Mouse (Mus musculus) MEL (cell line): ENCODE measurements around the gene Card11. TPM values are rescaled to one million over a fixed set of nuclear protein-coding genes. Genes with fewer than 3 reads are reported as not detected.

Experiments used
- DNase-seq: peaks from one replicate; pipeline ENCODE4 v3.0.0; 2011; ENCODE audit warnings: low read depth, low spot score
- H3K27ac ChIP-seq: 2 replicates; pipeline ENCODE4 v1.5.1; 2012; ENCODE audit warnings: low read depth, mild to moderate bottlenecking, control low read depth, low read length, moderate library complexity; ENCODE audit not compliant: control insufficient read depth
- H3K27me3 ChIP-seq, 2 experiments: fragments of 150-350 bp in 1 of 2; sonication (generic) in 1 of 2; 2 replicates each; pipeline ENCODE4 v1.6.1; 2012; ENCODE audit warnings: low read length in 2 of 2, mild to moderate bottlenecking in 2 of 2, improper control_type of control experiment in 1 of 2, moderate library complexity in 1 of 2; ENCODE audit not compliant: insufficient read depth in 2 of 2, control insufficient read depth in 1 of 2
- H3K36me3 ChIP-seq, 2 experiments: 2 replicates each; pipeline ENCODE4 v1.6.1; 2012 to 2014; ENCODE audit warnings: low read length in 2 of 2, improper control_type of control experiment in 1 of 2, inconsistent platforms in 1 of 2, mild to moderate bottlenecking in 1 of 2; ENCODE audit not compliant: insufficient read depth in 2 of 2, control insufficient read depth in 1 of 2
- H3K4me1 ChIP-seq, 2 experiments: fragments of 150-350 bp in 1 of 2; sonication (generic) in 1 of 2; 2 replicates each; pipeline ENCODE4 v1.6.1; 2012; ENCODE audit warnings: low read length in 2 of 2, improper control_type of control experiment in 1 of 2, mild to moderate bottlenecking in 1 of 2; ENCODE audit not compliant: insufficient read depth in 2 of 2, control insufficient read depth in 1 of 2
- H3K4me3 ChIP-seq, 2 experiments: fragments of 150-350 bp in 1 of 2; sonication (generic) in 1 of 2; 2 replicates each; pipeline ENCODE4 v1.5.1; 2012; ENCODE audit warnings: low read depth in 2 of 2, low read length in 2 of 2, mild to moderate bottlenecking in 2 of 2, moderate library complexity in 2 of 2, control low read depth in 1 of 2, improper control_type of control experiment in 1 of 2; ENCODE audit not compliant: control insufficient read depth in 1 of 2, insufficient read depth in 1 of 2
- H3K79me2 ChIP-seq: 2 replicates; pipeline ENCODE4 v1.6.1; 2012; ENCODE audit warnings: mild to moderate bottlenecking, low read length, moderate library complexity; ENCODE audit not compliant: control insufficient read depth, poor library complexity, insufficient read depth
- H3K9ac ChIP-seq: 2 replicates; pipeline ENCODE4 v1.6.1; 2012; ENCODE audit warnings: low read depth, mild to moderate bottlenecking, control low read depth, low read length, moderate library complexity; ENCODE audit not compliant: control insufficient read depth, poor library complexity, severe bottlenecking
- H3K9me3 ChIP-seq: fragments of 150-350 bp; sonication (generic); replicated peaks from 2 replicates; pipeline ENCODE4 v1.6.1; 2012; ENCODE audit warnings: mild to moderate bottlenecking, low read length, improper control_type of control experiment, moderate library complexity; ENCODE audit not compliant: insufficient read depth
- CHD1 ChIP-seq: IDR thresholded peaks from 2 replicates; pipeline ENCODE4 v1.6.1; 2012; ENCODE audit warnings: low read depth, mild to moderate bottlenecking, inconsistent platforms, low read length, improper control_type of control experiment
- CHD2 ChIP-seq: IDR thresholded peaks from 2 replicates; pipeline ENCODE4 v1.6.1; 2011; ENCODE audit warnings: low read length, improper control_type of control experiment
- CTCF ChIP-seq, 3 experiments: IDR thresholded peaks in 2 of 3; conservative IDR thresholded peaks in 1 of 3; 2 replicates each; pipeline ENCODE4 v1.5.1; 2011 to 2012; ENCODE audit warnings: low read length in 3 of 3, low read depth in 2 of 3, mild to moderate bottlenecking in 2 of 3, improper control_type of control experiment in 1 of 3, inconsistent platforms in 1 of 3, mixed read lengths in 1 of 3, moderate library complexity in 1 of 3; ENCODE audit not compliant: control insufficient read depth in 1 of 3, insufficient read depth in 1 of 3, poor library complexity in 1 of 3, severe bottlenecking in 1 of 3
- E2F4 ChIP-seq: IDR thresholded peaks from 2 replicates; pipeline ENCODE4 v1.6.1; 2011; ENCODE audit warnings: low read depth, low read length, improper control_type of control experiment, borderline replicate concordance
- ELF1 ChIP-seq: IDR thresholded peaks from 2 replicates; pipeline ENCODE4 v1.6.1; 2014; ENCODE audit warnings: low read depth, mild to moderate bottlenecking, inconsistent platforms, low read length, improper control_type of control experiment, moderate library complexity
- ETS1 ChIP-seq: IDR thresholded peaks from 2 replicates; pipeline ENCODE4 v1.6.1; 2012; ENCODE audit warnings: low read depth, mild to moderate bottlenecking, inconsistent platforms, low read length, improper control_type of control experiment, moderate library complexity
- GABPA ChIP-seq: IDR thresholded peaks from 2 replicates; pipeline ENCODE4 v1.6.1; 2012; ENCODE audit warnings: low read depth, mild to moderate bottlenecking, inconsistent platforms, low read length, improper control_type of control experiment, moderate library complexity
- GATA1 ChIP-seq: IDR thresholded peaks from 2 replicates; pipeline ENCODE4 v1.6.1; 2011; ENCODE audit warnings: low read depth, low read length, improper control_type of control experiment
- HCFC1 ChIP-seq: IDR thresholded peaks from 2 replicates; pipeline ENCODE4 v1.6.1; 2012; ENCODE audit warnings: low read depth, mild to moderate bottlenecking, inconsistent platforms, low read length, improper control_type of control experiment, moderate library complexity
- JUND ChIP-seq: IDR thresholded peaks from 2 replicates; pipeline ENCODE4 v1.6.1; 2011; ENCODE audit warnings: low read depth, mild to moderate bottlenecking, improper control_type of control experiment, low read length
- MAZ ChIP-seq: IDR thresholded peaks from 2 replicates; pipeline ENCODE4 v1.6.1; 2012; ENCODE audit warnings: low read depth, mild to moderate bottlenecking, inconsistent platforms, low read length, improper control_type of control experiment
- MXI1 ChIP-seq: IDR thresholded peaks from 2 replicates; pipeline ENCODE4 v1.6.1; 2011; ENCODE audit warnings: mild to moderate bottlenecking, low read depth, low read length, improper control_type of control experiment
- MYB ChIP-seq: IDR thresholded peaks from 2 replicates; pipeline ENCODE4 v1.6.1; 2011; ENCODE audit warnings: mild to moderate bottlenecking, low read depth, low read length, improper control_type of control experiment
- NELFE ChIP-seq: IDR thresholded peaks from 2 replicates; pipeline ENCODE4 v1.6.1; 2011; ENCODE audit warnings: low read depth, low read length, improper control_type of control experiment
- NRF1 ChIP-seq: IDR thresholded peaks from 2 replicates; pipeline ENCODE4 v1.6.1; 2014; ENCODE audit warnings: low read depth, mild to moderate bottlenecking, inconsistent platforms, low read length, improper control_type of control experiment, moderate library complexity; ENCODE audit not compliant: poor library complexity, insufficient read depth, severe bottlenecking
- POLR2A ChIP-seq, 2 experiments: IDR thresholded peaks; 2 replicates each; pipeline ENCODE4 v1.6.1; 2011 to 2012; ENCODE audit warnings: low read length in 2 of 2, mild to moderate bottlenecking in 2 of 2, control low read depth in 1 of 2, improper control_type of control experiment in 1 of 2, low read depth in 1 of 2, moderate library complexity in 1 of 2; ENCODE audit not compliant: control insufficient read depth in 1 of 2, insufficient read depth in 1 of 2, poor library complexity in 1 of 2
- POLR2AphosphoS5 ChIP-seq: IDR thresholded peaks from 2 replicates; pipeline ENCODE4 v1.6.1; 2012; ENCODE audit warnings: low read depth, borderline replicate concordance, mild to moderate bottlenecking, inconsistent platforms, low read length, moderate library complexity, mixed read lengths
- RAD21 ChIP-seq: IDR thresholded peaks from 2 replicates; pipeline ENCODE4 v1.6.1; 2011; ENCODE audit warnings: mild to moderate bottlenecking, low read depth, low read length, improper control_type of control experiment
- RCOR1 ChIP-seq: IDR thresholded peaks from 2 replicates; pipeline ENCODE4 v1.6.1; 2012; ENCODE audit warnings: low read depth, mild to moderate bottlenecking, inconsistent platforms, low read length, improper control_type of control experiment
- SIN3A ChIP-seq: IDR thresholded peaks from 2 replicates; pipeline ENCODE4 v1.6.1; 2012; ENCODE audit warnings: low read length, improper control_type of control experiment, inconsistent platforms
- SMC3 ChIP-seq: IDR thresholded peaks from 2 replicates; pipeline ENCODE4 v1.6.1; 2011; ENCODE audit warnings: low read depth, low read length, improper control_type of control experiment
- TBP ChIP-seq: IDR thresholded peaks from 2 replicates; pipeline ENCODE4 v1.8.0; 2011; ENCODE audit warnings: low read depth, low read length, improper control_type of control experiment
- TCF12 ChIP-seq: IDR thresholded peaks from 2 replicates; pipeline ENCODE4 v1.6.1; 2014; ENCODE audit warnings: low read depth, mild to moderate bottlenecking, inconsistent platforms, low read length, improper control_type of control experiment, moderate library complexity
- USF1 ChIP-seq: IDR thresholded peaks from 2 replicates; pipeline ENCODE4 v1.6.1; 2014; ENCODE audit warnings: low read depth, mild to moderate bottlenecking, inconsistent platforms, low read length, improper control_type of control experiment, moderate library complexity
- ZKSCAN1 ChIP-seq: IDR thresholded peaks from 2 replicates; pipeline ENCODE4 v1.6.1; 2012; ENCODE audit warnings: low read depth, mild to moderate bottlenecking, inconsistent platforms, low read length, improper control_type of control experiment, moderate library complexity
- ZNF384 ChIP-seq: IDR thresholded peaks from 2 replicates; pipeline ENCODE4 v1.6.1; 2012; ENCODE audit warnings: low read depth, mild to moderate bottlenecking, inconsistent platforms, low read length, improper control_type of control experiment
- polyA plus RNA-seq, 2 experiments: library from polyadenylated mRNA; stranded (reverse) in 1 of 2; unstranded in 1 of 2; fragments of >175 nt in 1 of 2; fragments of >200 nt in 1 of 2; gene quantifications; 2 replicates each; pipeline versions ENCODE4 v1.2.1 to v1.2.4; 2012; ENCODE audit warnings: low replicate concordance in 2 of 2, low read depth in 1 of 2; ENCODE audit not compliant: insufficient read length in 2 of 2, insufficient read depth in 1 of 2, missing spikeins in 1 of 2
- total RNA-seq: library from RNA; depleted of rRNA; stranded (reverse); fragments of 300-350 nt; gene quantifications from 2 replicates; pipeline ENCODE4 v1.2.3, GENCODE M21; 2012

The Card11 gene
- total and polyA plus RNA-seq, 3 experiments = not detected

GRCm38 (mm10) chr5:140931523-140932229 lies 68.7 kb downstream of the Card11 start:
- H3K4me3 ChIP-seq = no peak overlapping the region
- H3K36me3 ChIP-seq = no peaks in the 10 kb centered on the region
- no peak overlapping the region for H3K9ac ChIP-seq

GRCm38 (mm10) chr5:140918519-140918918 lies 81.9 kb downstream of the Card11 start:
- Histone ChIP-seq H3K79me2 (no peaks in the 10 kb centered on the region), H3K9ac (no peak overlapping the region), H3K9me3 (no peaks in the 10 kb centered on the region), H3K27ac (no peak overlapping the region), H3K27me3 (no peaks in the 10 kb centered on the region), H3K4me1 (no peaks in the 10 kb centered on the region), H3K36me3 (no peaks in the 10 kb centered on the region), H3K4me3 (no peak overlapping the region)
- no peak for TF ChIP-seq E2F4
- no peak for TF ChIP-seq ELF1
- TF ChIP-seq POLR2AphosphoS5 = no peak
- TF ChIP-seq MYB = no peak
- TF ChIP-seq GATA1 = no peak
- no peak for TF ChIP-seq RAD21
- no peak for TF ChIP-seq CHD1
- no peak for TF ChIP-seq CHD2
- no peak for TF ChIP-seq USF1
- TF ChIP-seq SIN3A = no peak
- no peak for TF ChIP-seq CTCF (IDR thresholded peaks at IDR 0.05 in 2 of 3, conservative IDR thresholded peaks at IDR 0.05 in 1 of 3; ENCODE audit: control insufficient read depth in 1 of 3, insufficient read depth in 1 of 3, low read depth in 2 of 3, low read length in 3 of 3, poor library complexity in 1 of 3, severe bottlenecking in 1 of 3)
- no peak for TF ChIP-seq TCF12
- no peak for TF ChIP-seq ETS1
- no peak for TF ChIP-seq SMC3
- no peak for TF ChIP-seq ZNF384
- no peak for TF ChIP-seq TBP
- TF ChIP-seq NRF1 = no peak
- no peak for TF ChIP-seq ZKSCAN1
- no peak for DNase-seq

More at GRCm38 (mm10) chr5:140931523-140932229, 68.7 kb downstream of the Card11 start:
- no peak overlapping the region for H3K27ac ChIP-seq
- TF ChIP-seq GABPA (no peak), MXI1 (no peak), RAD21 (no peak), ZKSCAN1 (no peak), E2F4 (no peak), JUND (no peak), RCOR1 (no peak), HCFC1 (no peak), NRF1 (no peak), TBP (no peak), MYB (no peak), MAZ (no peak), POLR2AphosphoS5 (no peak), USF1 (no peak), CHD2 (no peak), NELFE (no peak), CTCF (IDR thresholded peaks at IDR 0.05 in 2 of 3, conservative IDR thresholded peaks at IDR 0.05 in 1 of 3; ENCODE audit: control insufficient read depth in 1 of 3, insufficient read depth in 1 of 3, low read depth in 2 of 3, low read length in 3 of 3, poor library complexity in 1 of 3, severe bottlenecking in 1 of 3) (no peak), POLR2A (IDR thresholded peaks at IDR 0.05; ENCODE audit: control insufficient read depth in 1 of 2, insufficient read depth in 1 of 2, low read depth in 1 of 2, low read length in 2 of 2, poor library complexity in 1 of 2) (no peak)
- TF ChIP-seq, all 39 proteins: peak for 0
- Histone ChIP-seq H3K79me2 (no peaks in the 10 kb centered on the region), H3K27me3 (no peaks in the 10 kb centered on the region), H3K4me1 (no peaks in the 10 kb centered on the region), H3K9me3 (no peaks in the 10 kb centered on the region)
- no peak for DNase-seq
